Mouse (Mus musculus) liver, embryonic 11.5 days (tissue): ENCODE measurements around the gene Cdk5r2. TPM values are rescaled to one million over a fixed set of nuclear protein-coding genes. Genes with fewer than 3 reads are reported as not detected.

ENCODE experiments used
- ATAC-seq: fragments of 200-750 bp; cut with Nextera tagmentation; replicated peaks from 2 replicates; pipeline ENCODE4 v1.8.0; 2017; ENCODE audit warnings: moderate number of reproducible peaks, mild to moderate bottlenecking, moderate TSS enrichment, moderate library complexity; ENCODE audit not compliant: low FRiP score
- DNase-seq: peaks from one replicate; pipeline ENCODE4 v3.0.0-alpha.2; 2017; ENCODE audit warnings: low spot score
- H3K27ac ChIP-seq: fragments of 300-500 bp; sonication (generic); 2 replicates; pipeline ENCODE4 v1.5.1; 2014; ENCODE audit warnings: mild to moderate bottlenecking, low read depth, low read length, control low read depth
- H3K27me3 ChIP-seq: fragments of 300-500 bp; sonication (generic); replicated peaks from 2 replicates; pipeline ENCODE4 v1.6.1; 2014; ENCODE audit warnings: low read length, mixed read lengths; ENCODE audit not compliant: control insufficient read depth, insufficient read depth
- H3K36me3 ChIP-seq: fragments of 300-500 bp; sonication (generic); 2 replicates; pipeline ENCODE4 v1.6.1; 2014; ENCODE audit warnings: mild to moderate bottlenecking, low read length, moderate library complexity, mixed read lengths; ENCODE audit not compliant: control insufficient read depth, insufficient read depth
- H3K4me1 ChIP-seq: fragments of 300-500 bp; sonication (generic); replicated peaks from 2 replicates; pipeline ENCODE4 v1.6.1; 2014; ENCODE audit warnings: low read length, mixed read lengths; ENCODE audit not compliant: control insufficient read depth, insufficient read depth
- H3K4me2 ChIP-seq: fragments of 300-500 bp; sonication (generic); 2 replicates; pipeline ENCODE4 v1.6.1; 2014; ENCODE audit warnings: mild to moderate bottlenecking, control low read depth, moderate library complexity
- H3K4me3 ChIP-seq: fragments of 300-500 bp; sonication (generic); 2 replicates; pipeline ENCODE4 v1.5.1; 2014; ENCODE audit warnings: low read depth, low read length, control low read depth
- H3K9ac ChIP-seq: fragments of 300-500 bp; sonication (generic); 2 replicates; pipeline ENCODE4 v1.6.1; 2014; ENCODE audit warnings: low read depth, low read length, control low read depth
- H3K9me3 ChIP-seq: fragments of 300-500 bp; sonication (generic); 2 replicates; pipeline ENCODE4 v1.6.1; 2016; ENCODE audit warnings: low read length, inconsistent platforms, mixed read lengths; ENCODE audit not compliant: control insufficient read depth
- WGBS: fragments of 180-500 bp; shearing (Covaris S2); extraction: QIAGEN DNeasy Blood & Tissue Kit; methylation state at CpG from one replicate; pipeline ENCODE4 v1.1.7; 2014; 5-methylcytosine and 5-hydroxymethylcytosine counted together
- polyA plus RNA-seq: library from polyadenylated mRNA; unstranded; fragments of >200 nt; fragmentation: Nextera tagmentation; extraction: Ambion mirVana; gene quantifications from 2 replicates; pipeline ENCODE4 v1.2.1, GENCODE M21; 2014

Gene Cdk5r2
- 0.35 and 0.36 TPM in 2 replicates for polyA plus RNA-seq

DNA sequence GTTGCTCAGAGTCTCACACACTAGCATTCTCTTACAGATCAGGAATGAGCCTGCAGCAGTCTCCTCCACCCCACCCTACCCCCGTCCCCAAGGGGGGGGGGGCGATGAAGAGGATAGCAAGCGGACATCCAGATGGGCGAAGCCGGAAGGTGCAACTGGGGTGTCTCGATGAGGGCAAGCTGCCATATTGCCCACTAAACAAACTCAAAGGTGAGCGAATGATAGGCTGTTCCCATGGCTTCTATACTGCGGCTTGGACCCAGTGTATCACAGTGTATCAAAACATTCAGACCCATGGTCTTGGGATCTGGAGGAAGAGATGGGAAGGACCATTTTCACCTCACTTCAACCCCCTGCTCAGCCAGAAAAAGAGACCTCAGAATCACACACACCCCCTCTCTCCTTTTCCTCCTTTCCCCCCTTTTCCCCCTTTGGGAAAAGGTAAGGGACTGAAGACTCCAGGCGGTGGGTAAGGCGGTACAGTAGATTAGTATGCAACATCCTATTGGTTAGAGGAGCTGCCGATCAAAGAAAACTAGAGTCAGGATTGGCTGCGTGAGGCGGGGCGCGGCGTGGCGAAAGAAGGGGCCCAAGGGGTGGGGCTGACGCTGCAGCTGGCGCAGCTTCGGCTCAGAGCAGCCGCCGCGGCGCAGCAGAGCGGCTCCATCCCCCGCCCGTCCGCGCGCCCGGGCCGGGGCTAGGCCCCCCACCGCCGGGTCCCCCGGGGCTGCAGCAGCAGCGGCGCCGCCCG is at the start of gene Cdk5r2:
Gene Cdk5r2, plus strand, starts transcription at position 629 of the 751 bp plus-strand sequence.
- Histone ChIP-seq H3K4me3 (peak within 1 kb of the TSS; percentile 54), H3K36me3 (no peaks in the 10 kb centered on the region), H3K4me1 (peaks cover 9% of the 10 kb centered on the region), H3K27me3 (peaks cover 100% of the 10 kb centered on the region), H3K9me3 (no peaks in the 10 kb centered on the region), H3K9ac (no peak within 1 kb of the TSS), H3K4me2 (peak within 1 kb of the TSS; percentile 83), H3K27ac (no peak within 1 kb of the TSS)
- DNase-seq = peak; percentile 69
- 8% methylated on average over 28 of the region's 39 CpGs for WGBS
- ATAC-seq = peak; percentile 78

DNA sequence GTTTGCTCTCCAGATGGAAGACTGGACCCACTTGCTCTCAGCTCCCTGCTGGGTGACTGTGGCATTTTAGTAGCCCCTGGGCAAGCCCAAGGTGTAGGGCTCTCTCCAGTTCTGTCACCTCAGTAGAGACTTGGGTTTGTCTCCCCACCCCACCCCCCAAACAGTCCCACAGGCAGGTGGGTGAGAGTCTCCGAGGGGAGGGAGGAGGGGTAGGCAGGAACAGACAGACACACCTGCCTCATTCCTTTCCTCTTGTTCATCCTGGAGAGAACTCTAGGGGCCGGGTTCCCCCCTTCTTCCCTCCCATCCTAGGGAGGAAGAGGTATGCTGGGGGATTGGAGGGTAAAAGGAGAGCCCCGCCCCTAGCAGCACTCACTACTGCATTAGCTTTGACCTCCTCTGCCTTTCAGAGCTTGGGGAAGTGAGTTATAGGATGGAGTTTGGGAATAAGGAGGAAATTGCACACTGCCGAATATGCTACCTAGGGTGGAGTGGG is 49.3 kb upstream of the Cdk5r2 start:
- Histone ChIP-seq H3K9ac (no peak overlapping the region), H3K36me3 (no peaks in the 10 kb centered on the region), H3K4me2 (no peak overlapping the region), H3K9me3 (no peaks in the 10 kb centered on the region), H3K27ac (no peak overlapping the region), H3K4me1 (peaks cover 12% of the 10 kb centered on the region), H3K27me3 (peaks cover 98% of the 10 kb centered on the region), H3K4me3 (no peak overlapping the region)
- DNase-seq (no peak), ATAC-seq (no peak)
- WGBS = 17% methylated on average over 4 of the region's 4 CpGs

DNA sequence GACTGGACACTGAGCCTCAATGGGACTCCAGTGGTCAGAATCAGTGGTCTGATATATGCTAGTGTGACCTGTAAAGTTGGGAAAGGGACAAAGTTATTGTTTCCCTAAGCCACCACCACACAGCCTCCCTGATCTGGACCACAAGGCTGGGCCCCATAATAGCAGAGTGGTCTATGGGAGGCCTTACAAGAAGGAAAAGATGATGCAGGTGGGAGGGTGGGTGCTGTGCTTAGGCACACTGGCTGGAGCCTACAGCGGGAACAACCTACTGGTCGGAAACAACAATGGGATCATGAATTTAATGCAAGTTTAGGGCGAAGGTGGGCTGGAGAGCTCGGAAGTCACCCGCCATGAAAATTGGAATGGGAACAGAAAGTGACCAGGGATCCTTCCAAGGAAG is 48.9 kb upstream of the Cdk5r2 start:
- H3K4me3 ChIP-seq = no peak overlapping the region
- ATAC-seq (no peak), DNase-seq (no peak)
- H3K27ac ChIP-seq = no peak overlapping the region
- H3K9ac ChIP-seq = no peak overlapping the region
- peaks cover 8% of the 10 kb centered on the region for H3K4me1 ChIP-seq
- peaks cover 93% of the 10 kb centered on the region for H3K27me3 ChIP-seq
- 7% methylated on average over 5 of the region's 5 CpGs for WGBS
- no peaks in the 10 kb centered on the region for H3K9me3 ChIP-seq
- H3K4me2 ChIP-seq = no peak overlapping the region
- H3K36me3 ChIP-seq = no peaks in the 10 kb centered on the region

DNA sequence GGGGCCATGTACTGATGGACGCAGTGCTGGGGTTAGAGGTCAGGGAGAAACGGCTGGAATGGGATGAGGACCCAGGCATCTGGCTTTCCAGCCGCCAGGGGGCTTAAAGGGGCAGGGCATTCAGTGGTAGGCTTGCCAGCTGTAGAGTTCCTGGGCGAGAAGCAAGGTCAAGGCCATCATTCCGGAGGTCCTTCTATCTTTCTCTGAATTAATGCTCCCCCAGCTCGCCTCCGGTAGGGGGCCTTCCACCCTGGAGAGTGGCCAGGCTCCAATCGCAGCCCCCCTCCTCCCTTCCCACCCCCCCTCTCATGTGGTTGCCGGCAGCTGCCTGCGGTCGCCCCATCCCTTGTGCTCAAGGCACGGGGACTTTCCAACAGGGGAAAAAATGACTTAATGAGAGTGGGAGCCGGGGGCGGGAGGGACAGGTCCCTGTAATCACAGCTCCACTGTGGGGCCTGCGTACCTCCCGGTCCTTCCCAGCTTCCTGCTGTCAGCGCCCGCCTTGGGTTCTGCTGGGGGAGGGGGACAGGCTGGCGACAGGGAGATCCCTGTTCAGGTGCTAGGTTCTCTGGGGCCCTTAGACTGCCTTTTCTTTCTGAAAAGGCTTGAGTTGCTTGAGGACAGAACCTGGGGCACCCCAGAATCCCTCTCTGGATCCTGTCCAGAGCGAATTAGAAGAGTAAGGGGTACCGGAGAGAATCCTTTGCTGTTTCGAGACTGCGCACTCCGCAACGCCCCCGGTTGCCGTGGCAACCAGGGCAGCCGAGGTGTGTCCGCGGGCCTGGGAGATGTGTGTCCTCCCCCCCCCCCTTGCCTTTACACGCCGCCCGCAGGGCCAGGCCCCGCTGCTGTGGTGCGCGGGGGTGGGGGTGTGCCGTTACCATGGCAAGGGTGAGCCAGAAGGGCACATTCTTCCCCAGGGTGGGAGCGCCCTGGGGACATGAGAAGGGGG is 48.1 kb upstream of the Cdk5r2 start:
- H3K27me3 ChIP-seq = peaks cover 91% of the 10 kb centered on the region
- H3K4me1 ChIP-seq = peaks cover 8% of the 10 kb centered on the region; the same call in 1 of the 2 replicates
- no peaks in the 10 kb centered on the region for H3K9me3 ChIP-seq
- H3K36me3 ChIP-seq = no peaks in the 10 kb centered on the region
- H3K4me3 ChIP-seq = 0 out of 2 replicates have a peak overlapping the region, but pooled peaks have one; percentile 5
- ATAC-seq (no peak), DNase-seq (no peak)
- no peak overlapping the region for H3K9ac ChIP-seq
- H3K27ac ChIP-seq = no peak overlapping the region
- 0 out of 2 replicates have a peak overlapping the region, but pooled peaks have one; percentile 13 for H3K4me2 ChIP-seq
- 3% methylated on average over 34 of the region's 38 CpGs for whole genome bisulfite sequencing

DNA sequence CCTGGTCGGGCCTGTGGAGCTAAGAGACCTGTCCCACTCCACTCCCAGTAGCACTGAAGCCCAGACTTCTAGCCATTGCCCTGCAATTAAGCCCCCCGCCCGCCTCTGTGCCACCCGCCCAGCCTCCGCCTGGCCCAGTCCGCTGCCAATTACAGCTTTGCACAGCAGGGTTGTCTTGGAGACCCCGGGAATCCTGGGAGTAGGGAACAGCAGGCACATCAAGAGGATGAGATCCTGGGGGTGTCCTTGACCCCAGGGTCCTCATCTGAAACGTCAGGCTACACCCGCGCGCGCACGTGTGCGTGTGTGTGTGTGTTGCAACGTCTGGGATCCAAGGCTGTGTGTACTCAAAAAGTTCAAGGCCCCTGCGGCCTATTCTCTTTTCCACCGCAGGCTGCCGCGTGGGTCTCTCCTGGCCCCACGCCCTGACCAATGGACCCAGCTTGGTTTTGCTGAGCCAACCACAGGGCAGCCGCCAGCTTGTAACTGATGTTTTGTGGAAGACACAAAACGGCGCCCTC is 47.1 kb upstream of the Cdk5r2 start:
- no peaks in the 10 kb centered on the region for H3K36me3 ChIP-seq
- no peak overlapping the region for H3K27ac ChIP-seq
- no peak overlapping the region for H3K4me3 ChIP-seq
- H3K9ac ChIP-seq = no peak overlapping the region
- H3K4me1 ChIP-seq = peaks cover 8% of the 10 kb centered on the region; the same call in 1 of the 2 replicates
- H3K4me2 ChIP-seq = no peak overlapping the region
- 7% methylated on average over 23 of the region's 23 CpGs for WGBS
- no peaks in the 10 kb centered on the region for H3K9me3 ChIP-seq
- no peak for DNase-seq
- H3K27me3 ChIP-seq = peaks cover 87% of the 10 kb centered on the region
- ATAC-seq = no peak

DNA sequence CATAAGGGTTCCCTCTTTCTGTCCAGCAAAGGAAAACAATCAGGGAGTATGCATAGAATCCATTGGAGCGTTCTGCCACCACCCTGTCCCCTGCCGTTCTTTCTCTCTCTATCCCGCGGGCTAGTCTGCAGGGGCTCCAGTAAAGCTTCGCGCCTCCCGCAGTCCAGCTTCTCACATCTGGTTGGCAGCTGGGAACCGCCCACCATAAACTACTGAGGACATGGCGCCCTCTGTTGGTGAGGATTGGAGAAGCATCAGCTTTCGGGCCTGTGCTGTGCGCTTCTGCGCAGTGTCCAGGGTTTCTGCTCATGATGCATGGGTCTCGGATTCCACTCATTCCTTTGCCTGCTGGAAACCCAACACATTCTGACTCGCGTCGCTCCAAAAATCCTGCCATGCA is 46.7 kb upstream of the Cdk5r2 start:
- H3K36me3 ChIP-seq = no peaks in the 10 kb centered on the region
- 2% methylated on average over 16 of the region's 16 CpGs for WGBS

DNA sequence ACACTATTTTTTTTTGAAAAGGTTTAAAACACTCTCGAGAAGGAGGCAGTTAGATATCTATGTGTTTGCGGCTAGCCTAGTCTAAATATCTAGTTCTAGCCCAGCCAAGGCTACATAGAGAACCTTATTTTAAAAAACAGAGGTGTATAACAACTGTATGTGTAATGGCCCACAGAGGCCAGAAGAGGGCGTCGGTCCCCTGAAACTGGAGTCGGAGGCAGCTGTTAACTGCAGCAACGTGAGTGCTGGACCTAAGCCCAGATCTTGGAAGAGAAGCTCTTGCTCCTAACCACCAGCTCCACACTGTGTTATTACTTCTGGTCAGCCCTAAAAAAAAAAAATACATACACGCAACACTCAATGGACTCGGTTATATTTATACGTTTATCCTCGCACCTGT is 45.7 kb upstream of the Cdk5r2 start:
- Histone ChIP-seq H3K4me3 (no peak overlapping the region), H3K4me2 (no peak overlapping the region), H3K27ac (no peak overlapping the region), H3K36me3 (no peaks in the 10 kb centered on the region), H3K4me1 (peaks cover 8% of the 10 kb centered on the region; the same call in 1 of the 2 replicates), H3K9me3 (no peaks in the 10 kb centered on the region), H3K27me3 (peaks cover 73% of the 10 kb centered on the region), H3K9ac (no peak overlapping the region)
- DNase-seq (no peak), ATAC-seq (no peak)
- WGBS = 56% methylated on average over 10 of the region's 10 CpGs

More for the DNA sequence above, 46.7 kb upstream of the Cdk5r2 start:
- H3K4me2 ChIP-seq = peak overlapping the region; percentile 34
- H3K4me3 ChIP-seq = no peak overlapping the region
- H3K9ac ChIP-seq = no peak overlapping the region
- H3K27me3 ChIP-seq = peaks cover 82% of the 10 kb centered on the region
- no peak overlapping the region for H3K27ac ChIP-seq
- H3K4me1 ChIP-seq = peaks cover 8% of the 10 kb centered on the region; the same call in 1 of the 2 replicates
- peak; percentile 57; the same call in 1 of the 2 replicates for ATAC-seq
- peak; percentile 81 for DNase-seq
- H3K9me3 ChIP-seq = no peaks in the 10 kb centered on the region

DNA sequence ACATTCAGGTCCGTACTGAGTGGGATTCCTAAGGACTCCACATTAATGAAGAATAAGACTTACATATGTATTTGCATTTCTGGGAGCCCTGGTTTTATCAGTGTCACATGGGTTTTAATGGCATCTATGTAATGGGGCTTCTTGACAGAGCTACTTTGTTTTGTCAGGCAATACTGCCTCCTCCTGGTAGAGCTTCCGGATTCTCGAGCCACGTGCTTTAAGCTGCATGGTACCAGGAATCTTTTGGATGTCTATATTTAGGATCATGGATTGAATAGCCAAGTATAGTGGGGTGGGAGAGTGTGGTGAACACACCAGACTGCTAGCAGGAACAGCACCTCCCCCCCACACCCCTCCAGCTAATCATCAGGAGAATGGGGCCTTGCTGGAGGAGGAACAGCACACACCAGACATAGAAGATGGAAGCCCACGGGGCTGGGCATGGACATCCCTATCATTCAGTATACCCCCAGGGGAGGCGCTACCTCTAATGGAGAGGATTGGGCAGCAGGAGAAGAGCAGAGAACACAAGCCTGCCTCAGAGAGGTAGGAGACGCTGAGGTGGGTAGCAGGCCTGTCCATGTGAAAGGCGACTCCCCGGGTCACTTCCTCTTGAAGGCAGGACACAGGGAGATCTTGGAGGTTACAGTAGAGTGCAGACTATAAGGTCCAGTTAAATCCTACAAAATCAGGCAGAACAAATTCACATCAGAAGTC is 39.6 kb upstream of the Cdk5r2 start:
- Histone ChIP-seq H3K9ac (no peak overlapping the region), H3K9me3 (no peaks in the 10 kb centered on the region), H3K4me1 (0 out of 2 replicates have a peak, but pooled peaks cover 2% of the 10 kb centered on the region), H3K27me3 (peaks cover 12% of the 10 kb centered on the region), H3K27ac (no peak overlapping the region), H3K4me3 (no peak overlapping the region), H3K36me3 (no peaks in the 10 kb centered on the region), H3K4me2 (no peak overlapping the region)
- no peak for DNase-seq
- 77% methylated on average over 9 of the region's 9 CpGs for WGBS
- ATAC-seq = no peak
